Comparison of ENCODE assay signal across 8 mouse cellular contexts in genomic region chr5:123394303-123394956, GRCm38 (mm10). TPM values are rescaled to one million over a fixed set of nuclear protein-coding genes. Genes with fewer than 3 reads are reported as not detected.
DNase-seq lines count a peak whose midpoint lies in the region; ATAC-seq and TF ChIP-seq lines count a peak whose summit lies in the region.

Mlxip (plus strand) TSS chr5:123394798.

- peak within 1 kb of the TSS; percentile 87 for H3K4me2 ChIP-seq in embryonic facial prominence, embryonic 14.5 days (ENCODE audit: low read depth, low read length)
- peak within 1 kb of the TSS; percentile 67 for H3K4me2 ChIP-seq in limb, embryonic 14.5 days (replicated peaks; ENCODE audit: low read depth, low read length, severe bottlenecking)
- H3K4me2 ChIP-seq in midbrain, postnatal 0 days (ENCODE audit: low read depth, low read length, poor library complexity, severe bottlenecking), result peak within 1 kb of the TSS; percentile 74

- H3K27ac ChIP-seq in embryonic facial prominence, embryonic 14.5 days (replicated peaks; ENCODE audit: low read depth, low read length), result peak within 1 kb of the TSS; percentile 84
- H3K27ac ChIP-seq in limb, embryonic 14.5 days (replicated peaks; ENCODE audit: low read depth, low read length), result peak within 1 kb of the TSS; percentile 79
- peak within 1 kb of the TSS; percentile 80 for H3K27ac ChIP-seq in midbrain, postnatal 0 days (ENCODE audit: low read depth, low read length)

- H3K36me3 ChIP-seq in embryonic facial prominence, embryonic 14.5 days (ENCODE audit: control insufficient read depth, insufficient read depth, low read length), result no peaks in the 10 kb centered on the region
- no peaks in the 10 kb centered on the region for H3K36me3 ChIP-seq in limb, embryonic 14.5 days (ENCODE audit: control insufficient read depth, insufficient read depth, low read length)
- no peaks in the 10 kb centered on the region for H3K36me3 ChIP-seq in midbrain, postnatal 0 days (ENCODE audit: insufficient read depth, low read length)

- no peaks in the 10 kb centered on the region for H3K27me3 ChIP-seq in embryonic facial prominence, embryonic 14.5 days (replicated peaks; ENCODE audit: control insufficient read depth, insufficient read depth, low read length)
- no peaks in the 10 kb centered on the region for H3K27me3 ChIP-seq in limb, embryonic 14.5 days (ENCODE audit: control insufficient read depth, insufficient read depth, low read length)
- no peaks in the 10 kb centered on the region for H3K27me3 ChIP-seq in midbrain, postnatal 0 days (ENCODE audit: insufficient read depth, low read length)

- ATAC-seq in embryonic facial prominence, embryonic 14.5 days (ENCODE audit: low read depth), result peak; percentile 96
- ATAC-seq in limb, embryonic 14.5 days (ENCODE audit: low FRiP score, low read depth), result peak; percentile 93
- ATAC-seq in midbrain, postnatal 0 days (ENCODE audit: low FRiP score), result peak; percentile 95

- TF ChIP-seq CTCF in midbrain, postnatal 0 days (IDR thresholded peaks at IDR 0.05), result no peak

- WGBS in embryonic facial prominence, embryonic 14.5 days, result 0% methylated on average over 15 of the region's 50 CpGs
- WGBS in limb, embryonic 14.5 days, result 0% methylated on average over 33 of the region's 50 CpGs
- under 1% methylated on average over 44 of the region's 50 CpGs for WGBS in midbrain, postnatal 0 days

- peak within 1 kb of the TSS; percentile 68 for H3K4me3 ChIP-seq in embryonic facial prominence, embryonic 14.5 days (ENCODE audit: low read depth, low read length)
- H3K4me3 ChIP-seq in limb, embryonic 14.5 days (replicated peaks; ENCODE audit: low read length), result peak within 1 kb of the TSS; percentile 93
- peak within 1 kb of the TSS; percentile 96 for H3K4me3 ChIP-seq in midbrain, postnatal 0 days (ENCODE audit: low read depth, low read length)

- peaks cover 28% of the 10 kb centered on the region for H3K4me1 ChIP-seq in embryonic facial prominence, embryonic 14.5 days (ENCODE audit: control insufficient read depth, insufficient read depth, low read length)
- H3K4me1 ChIP-seq in limb, embryonic 14.5 days (ENCODE audit: control insufficient read depth, insufficient read depth, low read length), result peaks cover 27% of the 10 kb centered on the region
- H3K4me1 ChIP-seq in midbrain, postnatal 0 days (ENCODE audit: insufficient read depth, low read length), result peaks cover 25% of the 10 kb centered on the region

- DNase-seq in 3T3-L1 (ENCODE audit: low read depth, low spot score), result peak; percentile 97
- peak; percentile 86 to 91 for DNase-seq in adrenal gland, postnatal 4 days (ENCODE audit: low spot score in 2 of 2)
- DNase-seq in embryonic facial prominence, embryonic 14.5 days (ENCODE audit: low spot score), result peak; percentile 98
- DNase-seq in heart, adult 8-10 months (ENCODE audit: low spot score), result peak; percentile 95
- DNase-seq in kidney, adult 9 months, result peak; percentile 97
- peak; percentile 93 for DNase-seq in limb, embryonic 14.5 days (ENCODE audit: low spot score)
- peak; percentile 95 for DNase-seq in midbrain, postnatal 0 days (ENCODE audit: low spot score)
- DNase-seq in spleen, postnatal 14 days (ENCODE audit: low spot score in 2 of 2), result peak; percentile 77 to 80

- no peaks in the 10 kb centered on the region for H3K9me3 ChIP-seq in embryonic facial prominence, embryonic 14.5 days (ENCODE audit: control insufficient read depth, low read length)
- no peaks in the 10 kb centered on the region for H3K9me3 ChIP-seq in limb, embryonic 14.5 days (ENCODE audit: control insufficient read depth, low read length)
- H3K9me3 ChIP-seq in midbrain, postnatal 0 days (ENCODE audit: low read length), result no peaks in the 10 kb centered on the region

- peak within 1 kb of the TSS; percentile 86 for H3K9ac ChIP-seq in embryonic facial prominence, embryonic 14.5 days (ENCODE audit: low read depth, low read length)
- H3K9ac ChIP-seq in limb, embryonic 14.5 days (ENCODE audit: low read depth, low read length, severe bottlenecking), result peak within 1 kb of the TSS; percentile 93
- H3K9ac ChIP-seq in midbrain, postnatal 0 days (replicated peaks; ENCODE audit: low read length, poor library complexity, severe bottlenecking), result peak within 1 kb of the TSS; percentile 85

- TF ChIP-seq POLR2A in limb, embryonic 14.5 days (IDR thresholded peaks at IDR 0.05; ENCODE audit: borderline replicate concordance, extremely low read depth, insufficient read depth, insufficient read length), result peak; percentile 95

RNA-seq across cellular contexts. Expression of gene Mlxip, which starts in this region (rescaled TPM):
- total RNA-seq in adrenal gland, postnatal 4 days (2021), result 10 to 100 TPM; 30.2 to 35.1 TPM
- polyA plus RNA-seq in embryonic facial prominence, embryonic 14.5 days (2014; fragmentation: Nextera tagmentation; extraction: Ambion mirVana), result 17.7 and 18.8 TPM in 2 replicates
- 10 to 100 TPM; 23.4 to 30.6 (median 27.3) TPM for total RNA-seq in heart, adult 8-10 months (2022)
- polyA plus RNA-seq in limb, embryonic 14.5 days (2012; rRNA removed), result 28.3 and 37.8 TPM in 2 replicates
- 16.5 and 19.7 TPM in 2 replicates for polyA plus RNA-seq in limb, embryonic 14.5 days (2014; fragmentation: Nextera tagmentation; extraction: Ambion mirVana)
- total RNA-seq in midbrain, postnatal 0 days (2014; rRNA removed), result 16.6 and 17.9 TPM in 2 replicates
- 9.8 and 11.3 TPM in 2 replicates for polyA plus RNA-seq in midbrain, postnatal 0 days (2015; fragmentation: Nextera tagmentation; extraction: Ambion mirVana)

Comparison
In these comparisons a context has a peak if more than half of its experiments do, and no peak if none do; other contexts are left out.
1. Peak in every context shown above with its lines: DNase-seq, ATAC-seq, H3K4me3 ChIP-seq and H3K27ac ChIP-seq.